Mouse (Mus musculus) forebrain, embryonic 11.5 days (tissue): ENCODE measurements around the gene Ccr3. TPM values are rescaled to one million over a fixed set of nuclear protein-coding genes. Genes with fewer than 3 reads are reported as not detected.

Experiments used
- ATAC-seq: fragments of 200-750 bp; cut with Nextera tagmentation; replicated peaks from 2 replicates; pipeline ENCODE4 v1.8.0; 2017; ENCODE audit warnings: moderate TSS enrichment; ENCODE audit not compliant: low FRiP score
- DNase-seq: peaks from one replicate; pipeline ENCODE4 v3.0.0-alpha.2; 2017; ENCODE audit warnings: low spot score
- H3K27ac ChIP-seq: fragments of 300-500 bp; sonication (generic); 2 replicates; pipeline ENCODE4 v1.5.1; 2014; ENCODE audit warnings: low read depth, low read length
- H3K27me3 ChIP-seq: fragments of 300-500 bp; sonication (generic); 2 replicates; pipeline ENCODE4 v1.6.1; 2014; ENCODE audit warnings: mild to moderate bottlenecking, low read length, mixed read lengths; ENCODE audit not compliant: control insufficient read depth, insufficient read depth
- H3K36me3 ChIP-seq: fragments of 300-500 bp; sonication (generic); 2 replicates; pipeline ENCODE4 v1.6.1; 2014; ENCODE audit warnings: mild to moderate bottlenecking, low read length, moderate library complexity, mixed read lengths; ENCODE audit not compliant: control insufficient read depth, insufficient read depth
- H3K4me1 ChIP-seq: fragments of 300-500 bp; sonication (generic); replicated peaks from 2 replicates; pipeline ENCODE4 v1.6.1; 2014; ENCODE audit warnings: low read length, mixed read lengths; ENCODE audit not compliant: control insufficient read depth, insufficient read depth
- H3K4me2 ChIP-seq: fragments of 300-500 bp; sonication (generic); 2 replicates; pipeline ENCODE4 v1.6.1; 2014; ENCODE audit warnings: low read depth, mild to moderate bottlenecking, low read length, moderate library complexity, mixed read lengths; ENCODE audit not compliant: severe bottlenecking
- H3K4me3 ChIP-seq: fragments of 300-500 bp; sonication (generic); 2 replicates; pipeline ENCODE4 v1.5.1; 2014; ENCODE audit warnings: low read depth, low read length
- H3K9ac ChIP-seq: fragments of 300-500 bp; sonication (generic); 2 replicates; pipeline ENCODE4 v1.6.1; 2014; ENCODE audit warnings: low read length
- H3K9me3 ChIP-seq: fragments of 300-500 bp; sonication (generic); 2 replicates; pipeline ENCODE4 v1.6.1; 2016; ENCODE audit warnings: low read length, mixed read lengths; ENCODE audit not compliant: control insufficient read depth
- WGBS: fragments of 180-500 bp; shearing (Covaris S2); extraction: QIAGEN DNeasy Blood & Tissue Kit; methylation state at CpG from one replicate; pipeline ENCODE4 v1.1.7; 2014; 5-methylcytosine and 5-hydroxymethylcytosine counted together
- polyA plus RNA-seq: library from polyadenylated mRNA; unstranded; fragments of >200 nt; fragmentation: Nextera tagmentation; extraction: Ambion mirVana; gene quantifications from 2 replicates; pipeline ENCODE4 v1.2.1, GENCODE M21; 2014

Ccr3 gene
- polyA plus RNA-seq, 1 experiment from 2014 or later = not detected

DNA sequence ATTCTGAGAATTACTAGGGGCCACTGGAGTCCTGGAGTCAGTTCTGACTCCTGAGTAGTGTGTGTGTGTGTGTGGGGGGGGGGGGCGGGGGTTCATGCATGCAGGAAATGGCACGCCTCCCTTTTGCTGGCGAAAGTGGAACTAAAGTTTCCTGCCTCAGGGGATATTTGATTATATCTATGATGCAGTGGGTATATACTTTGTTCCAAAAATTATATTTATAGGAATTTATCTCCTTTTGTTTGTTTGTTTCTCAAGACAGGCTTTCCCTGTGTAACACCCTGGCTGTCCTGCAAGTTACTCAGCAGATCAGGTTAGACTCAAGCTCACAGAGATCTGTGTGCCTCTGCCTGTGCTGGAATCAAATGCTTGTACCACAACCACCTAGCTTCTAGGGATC, 32.1 kb upstream of the Ccr3 start:
- Histone ChIP-seq H3K4me3 (no peak overlapping the region), H3K27me3 (no peaks in the 10 kb centered on the region), H3K36me3 (no peaks in the 10 kb centered on the region), H3K9ac (no peak overlapping the region), H3K4me1 (no peaks in the 10 kb centered on the region), H3K27ac (no peak overlapping the region), H3K4me2 (no peak overlapping the region), H3K9me3 (no peaks in the 10 kb centered on the region)
- ATAC-seq = no peak
- DNase-seq = no peak
- WGBS = 100% methylated on average over 2 of the region's 3 CpGs

DNA sequence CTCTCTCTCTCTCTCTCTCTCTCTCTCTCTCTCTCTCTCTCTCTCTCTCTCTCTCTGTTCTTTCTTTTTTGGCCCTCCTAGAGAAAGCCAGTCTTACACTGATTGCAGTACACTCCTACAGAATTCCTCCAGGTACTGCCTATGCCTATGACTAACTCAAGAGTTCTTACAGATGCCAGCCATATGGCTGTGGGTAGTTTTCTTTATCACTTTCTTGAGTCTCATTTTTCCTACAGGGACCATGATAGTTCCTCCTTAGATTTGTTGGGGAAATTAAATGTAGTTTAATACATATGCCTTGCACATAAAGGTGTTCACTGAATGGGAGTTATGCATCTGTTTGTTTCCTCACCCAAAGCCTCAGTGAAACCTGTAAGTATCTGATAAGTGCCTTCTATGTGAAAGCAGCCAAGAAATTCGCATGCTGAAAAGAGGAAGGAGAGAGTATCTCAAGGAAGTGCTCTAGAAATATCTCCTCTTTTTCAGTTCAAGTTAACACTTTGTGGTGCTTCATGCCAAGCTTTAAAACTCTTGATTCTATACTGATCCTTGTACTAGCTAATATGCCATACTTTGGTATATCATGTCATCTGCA, 30.4 kb upstream of the Ccr3 start:
- no peak for DNase-seq
- Histone ChIP-seq H3K4me3 (no peak overlapping the region), H3K4me2 (no peak overlapping the region), H3K36me3 (no peaks in the 10 kb centered on the region), H3K4me1 (no peaks in the 10 kb centered on the region), H3K27me3 (no peaks in the 10 kb centered on the region), H3K27ac (no peak overlapping the region), H3K9ac (no peak overlapping the region), H3K9me3 (no peaks in the 10 kb centered on the region)
- no peak for ATAC-seq
- 37% methylated on average over 1 of the region's 1 CpGs for WGBS

GRCm38 (mm10) chr9:123997719-123998118, 24.1 kb upstream of the Ccr3 start:
- H3K27ac ChIP-seq = no peak overlapping the region
- WGBS = 83% methylated on average over 3 of the region's 3 CpGs
- no peaks in the 10 kb centered on the region for H3K27me3 ChIP-seq
- ATAC-seq = no peak
- H3K36me3 ChIP-seq = no peaks in the 10 kb centered on the region
- no peak overlapping the region for H3K4me3 ChIP-seq
- no peak for DNase-seq
- H3K9ac ChIP-seq = no peak overlapping the region
- H3K4me1 ChIP-seq = no peaks in the 10 kb centered on the region
- H3K4me2 ChIP-seq = no peak overlapping the region
- H3K9me3 ChIP-seq = no peaks in the 10 kb centered on the region

GRCm38 (mm10) chr9:123999784-124000183, 22.0 kb upstream of the Ccr3 start:
- H3K4me2 ChIP-seq = no peak overlapping the region
- DNase-seq (no peak), ATAC-seq (no peak)
- no peaks in the 10 kb centered on the region for H3K9me3 ChIP-seq
- H3K4me1 ChIP-seq = no peaks in the 10 kb centered on the region
- no peak overlapping the region for H3K4me3 ChIP-seq
- 82% methylated on average over 2 of the region's 2 CpGs for WGBS
- H3K27me3 ChIP-seq = no peaks in the 10 kb centered on the region
- no peak overlapping the region for H3K27ac ChIP-seq
- H3K36me3 ChIP-seq = no peaks in the 10 kb centered on the region
- H3K9ac ChIP-seq = no peak overlapping the region

- no peak for ATAC-seq
Observed at GRCm38 (mm10) chr9:124012691-124013090, 9.1 kb upstream of the Ccr3 start.

DNA sequence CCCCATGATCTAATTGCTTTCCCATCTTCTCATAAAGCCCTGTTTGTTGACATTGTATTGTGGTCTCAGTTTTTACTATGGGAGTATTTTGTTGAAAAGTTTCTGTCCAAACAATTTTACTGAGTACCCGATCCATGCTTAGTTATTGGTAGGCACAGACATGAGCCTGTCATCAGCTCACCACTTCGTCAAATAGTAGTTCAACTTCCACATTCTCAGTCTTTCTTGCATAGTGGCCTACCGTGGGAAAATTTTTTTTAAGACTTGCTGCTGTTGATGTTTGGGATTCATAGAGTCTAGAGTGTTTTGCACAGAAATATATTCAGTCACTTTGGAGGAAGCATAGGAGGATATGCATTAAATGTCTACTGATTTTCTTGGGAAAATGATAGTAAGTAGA, 8.5 kb upstream of the Ccr3 start:
- 89% methylated on average over 3 of the region's 3 CpGs for WGBS

More at GRCm38 (mm10) chr9:124012691-124013090, 9.1 kb upstream of the Ccr3 start:
- WGBS = 90% methylated on average over 2 of the region's 2 CpGs
- no peak overlapping the region for H3K4me2 ChIP-seq
- no peaks in the 10 kb centered on the region for H3K9me3 ChIP-seq
- H3K9ac ChIP-seq = no peak overlapping the region
- no peaks in the 10 kb centered on the region for H3K36me3 ChIP-seq
- DNase-seq = no peak
- H3K4me3 ChIP-seq = no peak overlapping the region
- no peak overlapping the region for H3K27ac ChIP-seq
- H3K4me1 ChIP-seq = no peaks in the 10 kb centered on the region
- H3K27me3 ChIP-seq = no peaks in the 10 kb centered on the region

GRCm38 (mm10) chr9:124014985-124015652, 6.7 kb upstream of the Ccr3 start:
- Histone ChIP-seq H3K4me3 (no peak overlapping the region), H3K36me3 (no peaks in the 10 kb centered on the region), H3K27me3 (no peaks in the 10 kb centered on the region), H3K27ac (no peak overlapping the region), H3K4me2 (no peak overlapping the region), H3K9me3 (no peaks in the 10 kb centered on the region), H3K4me1 (no peaks in the 10 kb centered on the region), H3K9ac (no peak overlapping the region)
- WGBS = 74% methylated on average over 2 of the region's 2 CpGs
- ATAC-seq (no peak), DNase-seq (no peak)

More for the DNA sequence above, 8.5 kb upstream of the Ccr3 start:
- Histone ChIP-seq H3K27ac (no peak overlapping the region), H3K27me3 (no peaks in the 10 kb centered on the region), H3K4me2 (no peak overlapping the region), H3K4me3 (no peak overlapping the region), H3K36me3 (no peaks in the 10 kb centered on the region), H3K9ac (no peak overlapping the region), H3K9me3 (no peaks in the 10 kb centered on the region), H3K4me1 (no peaks in the 10 kb centered on the region)
- DNase-seq (no peak), ATAC-seq (no peak)

GRCm38 (mm10) chr9:124016048-124016447, 5.7 kb upstream of the Ccr3 start:
- no peak for ATAC-seq
- Histone ChIP-seq H3K9ac (no peak overlapping the region), H3K4me2 (no peak overlapping the region), H3K4me3 (no peak overlapping the region), H3K27ac (no peak overlapping the region), H3K4me1 (no peaks in the 10 kb centered on the region), H3K9me3 (no peaks in the 10 kb centered on the region), H3K36me3 (no peaks in the 10 kb centered on the region), H3K27me3 (no peaks in the 10 kb centered on the region)
- WGBS = 82% methylated on average over 2 of the region's 2 CpGs
- DNase-seq = no peak

DNA sequence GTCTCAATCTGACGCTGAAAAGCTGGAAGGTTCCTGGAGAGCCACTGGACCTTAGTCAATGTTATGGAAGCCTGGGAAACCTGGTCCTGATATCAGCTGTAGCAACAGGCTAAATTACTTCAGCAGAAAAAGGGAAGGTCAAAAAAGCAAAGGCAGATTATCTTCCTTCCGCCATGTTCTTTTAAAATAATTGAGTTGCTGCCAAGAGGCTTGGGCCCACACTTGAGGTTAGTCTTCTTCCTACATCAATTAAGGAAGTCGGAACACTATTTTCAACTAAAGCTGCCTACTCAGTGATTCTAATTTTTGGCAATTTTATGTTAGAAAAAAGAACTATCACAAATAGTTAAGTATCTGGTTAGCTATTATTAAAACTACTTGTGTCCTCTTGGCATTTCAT, 1.9 kb upstream of the Ccr3 start:
- H3K27me3 ChIP-seq = no peaks in the 10 kb centered on the region
- no peaks in the 10 kb centered on the region for H3K4me1 ChIP-seq
- no peak overlapping the region for H3K4me3 ChIP-seq
- no peaks in the 10 kb centered on the region for H3K9me3 ChIP-seq
- 88% methylated on average over 3 of the region's 3 CpGs for WGBS
- H3K4me2 ChIP-seq = no peak overlapping the region
- no peak overlapping the region for H3K9ac ChIP-seq
- no peak for ATAC-seq
- H3K27ac ChIP-seq = no peak overlapping the region
- no peaks in the 10 kb centered on the region for H3K36me3 ChIP-seq
- DNase-seq = no peak
